9 mouse cellular contexts compared by ENCODE assay signal in the genomic region with DNA sequence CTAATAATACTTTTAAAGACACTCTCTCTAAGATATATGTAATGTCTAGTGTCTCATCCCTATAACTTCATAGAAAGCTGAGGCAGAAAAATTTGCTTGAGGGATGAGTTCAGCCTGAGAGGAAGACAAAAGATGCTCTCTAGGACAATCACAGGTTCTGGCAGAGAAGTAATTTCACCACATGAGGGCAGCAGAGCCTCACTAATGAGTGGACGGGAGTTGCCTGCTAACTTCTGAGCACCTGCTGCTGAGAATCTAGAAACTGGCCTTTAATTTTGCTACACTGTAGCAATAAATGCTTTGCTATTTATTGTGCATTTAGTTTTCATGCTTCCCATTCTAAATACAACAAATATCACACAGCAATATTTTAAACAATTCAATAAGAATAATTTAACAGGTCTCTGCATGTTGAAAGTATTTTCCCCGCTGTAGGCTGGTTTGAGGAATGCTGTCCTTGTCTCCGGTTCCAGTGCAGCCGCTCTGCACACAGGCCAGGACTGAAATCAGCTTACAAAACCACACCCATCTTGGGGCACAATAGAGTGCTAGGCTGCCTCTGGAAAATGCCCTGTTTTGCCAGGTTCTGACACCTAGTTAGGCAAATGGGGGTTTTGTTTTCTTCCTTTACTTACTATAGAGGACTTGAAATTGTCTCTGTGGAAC. TPM values are rescaled to one million over a fixed set of nuclear protein-coding genes. Genes with fewer than 3 reads are reported as not detected.
DNase-seq lines count a peak whose midpoint lies in the region; ATAC-seq and TF ChIP-seq lines count a peak whose summit lies in the region.
"Had no signal": no experiment of that assay in that cellular context is flagged by ENCODE, and none has a peak within 500 bp of the region (broad histone marks: within the 10 kb centered on the region; RNA-seq: fewer than 3 reads in every experiment).

No protein-coding gene starts in this region.

- H3K4me3 ChIP-seq in embryonic facial prominence, embryonic 11.5 days (ENCODE audit: low read depth, low read length) = no peak overlapping the region
- no peak overlapping the region for H3K4me3 ChIP-seq in lung, adult 2 months (replicated peaks; ENCODE audit: extremely low read depth, low read depth, low read length)
- H3K4me3 ChIP-seq: limb, embryonic 12.5 days had no signal

- no peaks in the 10 kb centered on the region for H3K36me3 ChIP-seq in embryonic facial prominence, embryonic 11.5 days (replicated peaks; ENCODE audit: control insufficient read depth, insufficient read depth, low read depth, low read length)
- H3K36me3 ChIP-seq: limb, embryonic 12.5 days had no signal

- no peaks in the 10 kb centered on the region for H3K27me3 ChIP-seq in embryonic facial prominence, embryonic 11.5 days (ENCODE audit: control insufficient read depth, insufficient read depth, low read length)

- no peaks in the 10 kb centered on the region for H3K9me3 ChIP-seq in embryonic facial prominence, embryonic 11.5 days (replicated peaks; ENCODE audit: control insufficient read depth, low read length)
- H3K9me3 ChIP-seq: limb, embryonic 12.5 days had no signal

- no peaks in the 10 kb centered on the region for H3K4me1 ChIP-seq in embryonic facial prominence, embryonic 11.5 days (ENCODE audit: control insufficient read depth, insufficient read depth, low read length)
- H3K4me1 ChIP-seq in lung, adult 2 months (ENCODE audit: control insufficient read depth, insufficient read depth, low read length) = no peaks in the 10 kb centered on the region
- H3K4me1 ChIP-seq: limb, embryonic 12.5 days had no signal

- no peak overlapping the region for H3K4me2 ChIP-seq in embryonic facial prominence, embryonic 11.5 days (ENCODE audit: low read depth, low read length)
- H3K4me2 ChIP-seq: limb, embryonic 12.5 days had no signal

- peak; percentile 87 for TF ChIP-seq CTCF in lung, adult 2 months (IDR thresholded peaks at IDR 0.05; ENCODE audit: insufficient read depth, low read length)

- DNase-seq in urinary bladder, postnatal 14 days (ENCODE audit: low spot score) = peak; percentile 78
- no peak for DNase-seq in urinary bladder, postnatal 10 days (ENCODE audit: low spot score)
- DNase-seq in adrenal gland, postnatal 25 days = peak; percentile 74
- DNase-seq in embryonic facial prominence, embryonic 11.5 days (ENCODE audit: low spot score) = peak; percentile 90
- DNase-seq in kidney, postnatal 25 days = peak; percentile 68 to 84
- DNase-seq in lung, adult 2 months = peak; percentile 61
- DNase-seq in right cerebral cortex, postnatal 36 days (ENCODE audit: low spot score in 2 of 2) = peak; percentile 43 to 51

- H3K27ac ChIP-seq in embryonic facial prominence, embryonic 11.5 days (replicated peaks; ENCODE audit: low read depth, low read length) = no peak overlapping the region
- H3K27ac ChIP-seq: limb, embryonic 12.5 days had no signal

- no peak for ATAC-seq in embryonic facial prominence, embryonic 11.5 days (replicated peaks; ENCODE audit: insufficient number of reproducible peaks, low FRiP score, low TSS enrichment, low read depth)
- ATAC-seq in inflammation-experienced regulatory T-cells, adult 6 months = no peak

- WGBS in embryonic facial prominence, embryonic 11.5 days = 42% methylated on average over 4 of the region's 4 CpGs
- WGBS in lung, adult 2 months = 45% methylated on average over 4 of the region's 4 CpGs

- TF ChIP-seq POLR2A in lung, adult 2 months (IDR thresholded peaks at IDR 0.05; ENCODE audit: borderline replicate concordance, extremely low read depth, low read depth, low read length) = no peak

- H3K9ac ChIP-seq in embryonic facial prominence, embryonic 11.5 days (replicated peaks; ENCODE audit: low read length) = no peak overlapping the region
- H3K9ac ChIP-seq: limb, embryonic 12.5 days had no signal

RNA-seq across cellular contexts. Expression of a gene that starts 5.1 kb away (rescaled TPM):
- total RNA-seq in adrenal gland, postnatal 25 days (2021) = not detected in 2 replicates
- not detected in 2 replicates for polyA plus RNA-seq in embryonic facial prominence, embryonic 11.5 days (2014; fragmentation: Nextera tagmentation; extraction: Ambion mirVana)
- polyA plus RNA-seq in lung, adult 2 months (2012; rRNA removed) = not detected in 2 replicates
- not detected for polyA plus RNA-seq in inflammation-experienced regulatory T-cells, adult 6 months (2017; shearing (Covaris generic))
- polyA plus RNA-seq: limb, embryonic 12.5 days had no signal

RNA-seq across cellular contexts. Expression of a gene that starts 54.0 kb away (rescaled TPM):
- total RNA-seq in adrenal gland, postnatal 25 days (2021) = 271 and 320 TPM in 2 replicates
- 221 and 228 TPM in 2 replicates for polyA plus RNA-seq in embryonic facial prominence, embryonic 11.5 days (2014; fragmentation: Nextera tagmentation; extraction: Ambion mirVana)
- polyA plus RNA-seq in lung, adult 2 months (2012; rRNA removed) = 28.9 and 58.2 TPM in 2 replicates
- polyA plus RNA-seq in inflammation-experienced regulatory T-cells, adult 6 months (2017; shearing (Covaris generic)) = 100 to 1,000 TPM in 2 of 3 experiments, 10 to 100 TPM in 1; 81.5 to 158 (median 100) TPM
